Mouse (Mus musculus): ENCODE measurements around the gene Clmn. TPM values are rescaled to one million over a fixed set of nuclear protein-coding genes. Genes with fewer than 3 reads are reported as not detected.
A peak's percentile ranks its signal among the peaks of the same experiment; 100 is the strongest.

The Clmn gene
- 2.0 TPM in 2 replicates for polyA plus RNA-seq (2016; fragmentation: Nextera tagmentation; extraction: Ambion mirVana)

- ATAC-seq (ENCODE audit: low FRiP score, low read depth): peak; percentile 46; the same call in 1 of the 2 replicates
- 1% methylated on average over 53 of the region's 80 CpGs for WGBS
- Histone ChIP-seq H3K27ac (no peak within 1 kb of the TSS), H3K9ac (peak within 1 kb of the TSS; percentile 85), H3K36me3 (no peaks in the 10 kb centered on the region), H3K4me3 (peak within 1 kb of the TSS; percentile 73), H3K4me1 (peaks cover 2% of the 10 kb centered on the region; the same call in 1 of the 2 replicates), H3K4me2 (replicated peaks) (peak within 1 kb of the TSS; percentile 98), H3K9me3 (no peaks in the 10 kb centered on the region), H3K27me3 (replicated peaks) (peaks cover 6% of the 10 kb centered on the region; the same call in 1 of the 2 replicates)
Observed at GRCm38 (mm10) chr12:104864439-104865165, at the start of gene Clmn. TSS of gene Clmn (minus strand) at chr12:104865076.

GRCm38 (mm10) chr12:104912990-104913389 is 48.1 kb upstream of the Clmn start:
- Histone ChIP-seq H3K27ac (no peak overlapping the region), H3K9me3 (no peaks in the 10 kb centered on the region), H3K4me3 (no peak overlapping the region), H3K4me2 (replicated peaks) (no peak overlapping the region), H3K4me1 (peaks cover 20% of the 10 kb centered on the region), H3K27me3 (replicated peaks) (no peaks in the 10 kb centered on the region), H3K36me3 (no peaks in the 10 kb centered on the region), H3K9ac (no peak overlapping the region)
- no peak for ATAC-seq (ENCODE audit: low FRiP score, low read depth)
- WGBS: 63% methylated on average over 3 of the region's 3 CpGs

- no peaks in the 10 kb centered on the region for H3K36me3 ChIP-seq
- no peaks in the 10 kb centered on the region for H3K9me3 ChIP-seq
- no peak overlapping the region for H3K4me3 ChIP-seq
- no peak overlapping the region for H3K9ac ChIP-seq
- whole genome bisulfite sequencing: 34% methylated on average over 10 of the region's 10 CpGs
- peaks cover 24% of the 10 kb centered on the region for H3K4me1 ChIP-seq
- H3K27me3 ChIP-seq (replicated peaks): no peaks in the 10 kb centered on the region
- no peak overlapping the region for H3K4me2 ChIP-seq (replicated peaks)
- ATAC-seq (ENCODE audit: low FRiP score, low read depth): no peak
- H3K27ac ChIP-seq: no peak overlapping the region
Observed at GRCm38 (mm10) chr12:104912281-104912933, 47.5 kb upstream of the Clmn start.

GRCm38 (mm10) chr12:104909750-104910149 is 44.9 kb upstream of the Clmn start:
- Histone ChIP-seq H3K27me3 (replicated peaks) (no peaks in the 10 kb centered on the region), H3K4me1 (peaks cover 24% of the 10 kb centered on the region), H3K27ac (no peak overlapping the region), H3K9ac (no peak overlapping the region), H3K4me3 (no peak overlapping the region), H3K4me2 (replicated peaks) (no peak overlapping the region), H3K36me3 (no peaks in the 10 kb centered on the region), H3K9me3 (no peaks in the 10 kb centered on the region)
- 91% methylated on average over 4 of the region's 4 CpGs for WGBS
- ATAC-seq (ENCODE audit: low FRiP score, low read depth): no peak

GRCm38 (mm10) chr12:104908986-104909385 is 44.1 kb upstream of the Clmn start:
- no peak overlapping the region for H3K27ac ChIP-seq
- no peaks in the 10 kb centered on the region for H3K27me3 ChIP-seq (replicated peaks)
- H3K4me2 ChIP-seq (replicated peaks): no peak overlapping the region
- ATAC-seq (ENCODE audit: low FRiP score, low read depth): 0 out of 2 replicates have a peak, but pooled peaks have one; percentile 9
- no peaks in the 10 kb centered on the region for H3K36me3 ChIP-seq
- 55% methylated on average over 5 of the region's 5 CpGs for WGBS
- no peak overlapping the region for H3K4me3 ChIP-seq
- peaks cover 29% of the 10 kb centered on the region for H3K4me1 ChIP-seq
- H3K9ac ChIP-seq: no peak overlapping the region
- no peaks in the 10 kb centered on the region for H3K9me3 ChIP-seq

GRCm38 (mm10) chr12:104908024-104908781 is 43.3 kb upstream of the Clmn start:
- Histone ChIP-seq H3K36me3 (no peaks in the 10 kb centered on the region), H3K4me3 (no peak overlapping the region), H3K9me3 (no peaks in the 10 kb centered on the region), H3K27me3 (replicated peaks) (no peaks in the 10 kb centered on the region), H3K27ac (no peak overlapping the region), H3K4me2 (replicated peaks) (no peak overlapping the region), H3K9ac (no peak overlapping the region), H3K4me1 (peaks cover 33% of the 10 kb centered on the region)
- ATAC-seq (ENCODE audit: low FRiP score, low read depth): no peak
- WGBS: 4% methylated on average over 15 of the region's 15 CpGs

GRCm38 (mm10) chr12:104907133-104907532 is 42.3 kb upstream of the Clmn start:
- H3K9me3 ChIP-seq: no peaks in the 10 kb centered on the region
- 94% methylated on average over 2 of the region's 2 CpGs for WGBS
- H3K27me3 ChIP-seq (replicated peaks): no peaks in the 10 kb centered on the region
- no peak overlapping the region for H3K9ac ChIP-seq
- no peak overlapping the region for H3K4me3 ChIP-seq
- no peak overlapping the region for H3K4me2 ChIP-seq (replicated peaks)
- H3K36me3 ChIP-seq: no peaks in the 10 kb centered on the region
- H3K4me1 ChIP-seq: peaks cover 25% of the 10 kb centered on the region
- no peak overlapping the region for H3K27ac ChIP-seq
- ATAC-seq (ENCODE audit: low FRiP score, low read depth): no peak

GRCm38 (mm10) chr12:104904138-104904537 is 39.3 kb upstream of the Clmn start:
- Histone ChIP-seq H3K36me3 (no peaks in the 10 kb centered on the region), H3K27ac (no peak overlapping the region), H3K4me2 (replicated peaks) (no peak overlapping the region), H3K27me3 (replicated peaks) (no peaks in the 10 kb centered on the region), H3K9ac (no peak overlapping the region), H3K9me3 (no peaks in the 10 kb centered on the region), H3K4me1 (peaks cover 33% of the 10 kb centered on the region), H3K4me3 (no peak overlapping the region)
- no peak for ATAC-seq (ENCODE audit: low FRiP score, low read depth)
- 36% methylated on average over 5 of the region's 5 CpGs for WGBS

GRCm38 (mm10) chr12:104902392-104903053 is 37.6 kb upstream of the Clmn start:
- 85% methylated on average over 13 of the region's 13 CpGs for WGBS

GRCm38 (mm10) chr12:104901320-104901719 is 36.4 kb upstream of the Clmn start:
- Histone ChIP-seq H3K27ac (no peak overlapping the region), H3K4me3 (no peak overlapping the region), H3K4me2 (replicated peaks) (no peak overlapping the region), H3K9ac (no peak overlapping the region), H3K9me3 (no peaks in the 10 kb centered on the region), H3K36me3 (no peaks in the 10 kb centered on the region), H3K27me3 (replicated peaks) (no peaks in the 10 kb centered on the region; the same call in 1 of the 2 replicates), H3K4me1 (peaks cover 24% of the 10 kb centered on the region)
- WGBS: 18% methylated on average over 8 of the region's 8 CpGs
- no peak for ATAC-seq (ENCODE audit: low FRiP score, low read depth)

More at GRCm38 (mm10) chr12:104902392-104903053, 37.6 kb upstream of the Clmn start:
- Histone ChIP-seq H3K4me2 (replicated peaks) (no peak overlapping the region), H3K27me3 (replicated peaks) (no peaks in the 10 kb centered on the region; the same call in 1 of the 2 replicates), H3K4me1 (peaks cover 17% of the 10 kb centered on the region), H3K9me3 (no peaks in the 10 kb centered on the region), H3K4me3 (no peak overlapping the region), H3K9ac (no peak overlapping the region), H3K36me3 (no peaks in the 10 kb centered on the region), H3K27ac (no peak overlapping the region)
- ATAC-seq (ENCODE audit: low FRiP score, low read depth): no peak

GRCm38 (mm10) chr12:104899835-104900234 is 35.0 kb upstream of the Clmn start:
- H3K4me1 ChIP-seq: peaks cover 24% of the 10 kb centered on the region
- no peaks in the 10 kb centered on the region for H3K9me3 ChIP-seq
- H3K27ac ChIP-seq: no peak overlapping the region
- no peaks in the 10 kb centered on the region; the same call in 1 of the 2 replicates for H3K27me3 ChIP-seq (replicated peaks)
- H3K4me2 ChIP-seq (replicated peaks): no peak overlapping the region
- no peak overlapping the region for H3K9ac ChIP-seq
- H3K36me3 ChIP-seq: no peaks in the 10 kb centered on the region
- ATAC-seq (ENCODE audit: low FRiP score, low read depth): no peak
- 79% methylated on average over 3 of the region's 3 CpGs for WGBS
- H3K4me3 ChIP-seq: no peak overlapping the region

All from neural tube, embryonic 12.5 days (tissue).